Mouse (Mus musculus) E14TG2a.4 (cell line): ENCODE measurements at regions not wholly inside any gene's neighbourhood (a gene's known extent, or its start where the extent isn't known, plus 50 kb on each side); places are given as distances from the start of the nearest gene placed in this dataset.

Experiments
- CTCF ChIP-seq: conservative IDR thresholded peaks from 2 replicates; pipeline ENCODE4 v1.5.1; 2014; ENCODE audit warnings: low read length
- NANOG ChIP-seq: IDR thresholded peaks from 2 replicates; pipeline ENCODE4 v1.6.1; 2014; ENCODE audit warnings: borderline replicate concordance, low read length, mixed read lengths

- TF ChIP-seq CTCF (no peak), NANOG (no peak)
These were observed 81.2 kb upstream of the 1700066M21Rik start for GRCm38 (mm10) chr1:57296186-57296585.
